19 mouse cellular contexts compared by ENCODE assay signal in the genomic region with DNA sequence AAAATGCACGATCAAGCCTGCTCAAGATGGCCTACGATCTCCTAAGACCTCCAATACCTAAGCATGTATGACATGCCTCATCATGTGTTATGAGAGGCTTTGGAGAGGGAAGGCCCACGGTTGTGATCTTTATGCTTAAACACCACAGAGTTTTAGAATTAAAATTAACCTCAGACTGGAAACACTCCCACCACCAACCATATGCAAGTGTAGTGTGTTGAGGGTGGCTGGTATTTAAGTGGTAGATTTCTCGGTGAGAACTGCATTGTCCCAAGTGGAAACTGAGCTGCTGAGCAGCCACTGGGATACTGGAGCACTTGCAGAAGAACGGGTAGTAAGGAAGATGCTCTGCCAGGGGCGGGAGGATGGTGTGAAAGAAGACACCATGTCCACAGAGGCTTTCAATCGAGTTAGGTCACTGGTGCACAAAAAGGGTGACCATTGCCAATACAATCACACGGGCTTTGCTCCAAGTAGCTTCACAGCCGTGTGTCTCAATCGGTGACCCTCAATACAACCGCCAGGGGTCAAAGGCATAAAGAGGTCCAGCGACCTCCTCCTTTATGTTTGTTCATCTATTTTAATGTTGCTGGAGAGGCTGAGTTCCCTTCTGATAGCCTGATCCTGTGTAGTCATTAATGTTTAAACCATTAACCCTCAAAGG.
DNase-seq lines count a peak whose midpoint lies in the region; ATAC-seq lines count a peak whose summit lies in the region.
"Had no signal": no experiment of that assay in that cellular context is flagged by ENCODE, and none has a peak within 500 bp of the region (broad histone marks: within the 10 kb centered on the region; RNA-seq: fewer than 3 reads in every experiment).

No protein-coding gene starts in this region.

- no peak for ATAC-seq in heart, embryonic 14.5 days (ENCODE audit: insufficient number of reproducible peaks, insufficient read depth, low FRiP score, low read depth)
- ATAC-seq in midbrain, embryonic 11.5 days (ENCODE audit: low FRiP score), result no peak
- no peak for ATAC-seq in midbrain, embryonic 16.5 days
- ATAC-seq: forebrain, embryonic 15.5 days; intestine, embryonic 16.5 days had no signal

- H3K4me3 ChIP-seq in heart, embryonic 14.5 days (ENCODE audit: control insufficient read depth in 1 of 2, insufficient read depth in 1 of 2, low read depth in 1 of 2, low read length in 2 of 2), result no peak overlapping the region
- no peak overlapping the region for H3K4me3 ChIP-seq in midbrain, embryonic 11.5 days (ENCODE audit: low read depth, low read length)
- no peak overlapping the region for H3K4me3 ChIP-seq in midbrain, embryonic 16.5 days (ENCODE audit: low read depth, low read length)
- H3K4me3 ChIP-seq: erythroblast, embryonic 14.5 days; forebrain, embryonic 15.5 days; kidney, embryonic 15.5 days; limb, embryonic 15.5 days; midbrain, embryonic 10.5 days had no signal

- no peaks in the 10 kb centered on the region for H3K27me3 ChIP-seq in heart, embryonic 14.5 days (ENCODE audit: control insufficient read depth, insufficient read depth, low read length)
- no peaks in the 10 kb centered on the region for H3K27me3 ChIP-seq in midbrain, embryonic 11.5 days (ENCODE audit: control insufficient read depth, insufficient read depth, low read length)
- H3K27me3 ChIP-seq in midbrain, embryonic 16.5 days (ENCODE audit: control insufficient read depth, insufficient read depth, low read depth, low read length), result no peaks in the 10 kb centered on the region
- H3K27me3 ChIP-seq: forebrain, embryonic 15.5 days; kidney, embryonic 15.5 days; limb, embryonic 15.5 days had no signal

- no peak overlapping the region for H3K9ac ChIP-seq in heart, embryonic 14.5 days (ENCODE audit: low read length)
- H3K9ac ChIP-seq in midbrain, embryonic 11.5 days (ENCODE audit: low read length), result no peak overlapping the region
- H3K9ac ChIP-seq in midbrain, embryonic 16.5 days (ENCODE audit: low read depth, low read length), result no peak overlapping the region
- H3K9ac ChIP-seq: forebrain, embryonic 15.5 days; kidney, embryonic 15.5 days; limb, embryonic 15.5 days; lung, embryonic 14.5 days had no signal

- peak; percentile 57 for DNase-seq in embryo, embryonic 10 days (ENCODE audit: low spot score)
- DNase-seq in embryo, embryonic 11 days, result no peak
- no peak for DNase-seq in heart, adult 18-20 months
- DNase-seq in midbrain, embryonic 11.5 days (ENCODE audit: low spot score, missing footprints), result peak; percentile 66
- DNase-seq in telencephalon, adult 2 months (ENCODE audit: low read depth, low spot score), result peak; percentile 27
- DNase-seq in ovary, adult 18-20 months (ENCODE audit: low spot score), result no peak
- DNase-seq: cerebellum, postnatal 14 days; lung, embryonic 14.5 days; lung, postnatal 4 days; thymus, postnatal 14 days had no signal

- WGBS in heart, embryonic 14.5 days, result 86% methylated on average over 12 of the region's 12 CpGs
- 64% methylated on average over 12 of the region's 12 CpGs for WGBS in midbrain, embryonic 11.5 days
- 71% methylated on average over 12 of the region's 12 CpGs for WGBS in midbrain, embryonic 16.5 days

- H3K4me2 ChIP-seq in heart, embryonic 14.5 days (ENCODE audit: low read length), result 0 out of 2 replicates have a peak overlapping the region, but pooled peaks have one; percentile 16
- H3K4me2 ChIP-seq in midbrain, embryonic 11.5 days, result no peak overlapping the region
- H3K4me2 ChIP-seq in midbrain, embryonic 16.5 days (ENCODE audit: low read length), result no peak overlapping the region
- H3K4me2 ChIP-seq: forebrain, embryonic 15.5 days; limb, embryonic 15.5 days; lung, embryonic 14.5 days had no signal

- H3K27ac ChIP-seq in heart, embryonic 14.5 days (replicated peaks in 1 of 2; ENCODE audit: control insufficient read depth in 1 of 2, insufficient read depth in 1 of 2, low read depth in 2 of 2, low read length in 2 of 2), result peak overlapping the region; percentile 75
- no peak overlapping the region for H3K27ac ChIP-seq in midbrain, embryonic 11.5 days (ENCODE audit: low read depth, low read length)
- H3K27ac ChIP-seq in midbrain, embryonic 16.5 days (ENCODE audit: low read length), result no peak overlapping the region
- H3K27ac ChIP-seq: forebrain, embryonic 15.5 days; kidney, embryonic 15.5 days; limb, embryonic 15.5 days; midbrain, embryonic 10.5 days; stomach, postnatal 0 days had no signal

- no peaks in the 10 kb centered on the region for H3K9me3 ChIP-seq in heart, embryonic 14.5 days (ENCODE audit: control insufficient read depth, low read length)
- H3K9me3 ChIP-seq in midbrain, embryonic 11.5 days (ENCODE audit: control insufficient read depth, low read length), result no peaks in the 10 kb centered on the region
- H3K9me3 ChIP-seq in midbrain, embryonic 16.5 days (replicated peaks; ENCODE audit: control insufficient read depth, low read length, poor library complexity, severe bottlenecking), result no peaks in the 10 kb centered on the region
- H3K9me3 ChIP-seq: forebrain, embryonic 15.5 days; kidney, embryonic 15.5 days; limb, embryonic 15.5 days; midbrain, embryonic 10.5 days had no signal

- no peaks in the 10 kb centered on the region for H3K36me3 ChIP-seq in heart, embryonic 14.5 days (ENCODE audit: control insufficient read depth, insufficient read depth, low read length)
- no peaks in the 10 kb centered on the region for H3K36me3 ChIP-seq in midbrain, embryonic 11.5 days (ENCODE audit: control insufficient read depth, insufficient read depth, low read length)
- H3K36me3 ChIP-seq in midbrain, embryonic 16.5 days (ENCODE audit: control insufficient read depth, insufficient read depth, low read length), result no peaks in the 10 kb centered on the region
- H3K36me3 ChIP-seq: forebrain, embryonic 15.5 days; kidney, embryonic 15.5 days; midbrain, embryonic 10.5 days had no signal

- peaks cover 17 to 33% of the 10 kb centered on the region in 2 experiments for H3K4me1 ChIP-seq in heart, embryonic 14.5 days (ENCODE audit: control insufficient read depth in 2 of 2, insufficient read depth in 2 of 2, low read length in 2 of 2)
- peaks cover 5% of the 10 kb centered on the region; the same call in 1 of the 2 replicates for H3K4me1 ChIP-seq in midbrain, embryonic 11.5 days (ENCODE audit: control insufficient read depth, insufficient read depth, low read length)
- peaks cover 20% of the 10 kb centered on the region for H3K4me1 ChIP-seq in midbrain, embryonic 16.5 days (ENCODE audit: control insufficient read depth, insufficient read depth, low read length)

Comparison
In these comparisons a context has a peak if more than half of its experiments do, and no peak if none do; other contexts are left out.
1. DNase-seq: peak in embryo, embryonic 10 days (single experiment), midbrain, embryonic 11.5 days (single experiment) and telencephalon, adult 2 months (single experiment); none in embryo, embryonic 11 days (single experiment), heart, adult 18-20 months (0 of 2) and ovary, adult 18-20 months (single experiment).
2. H3K27ac ChIP-seq: peak in heart, embryonic 14.5 days (2 of 2); none in midbrain, embryonic 11.5 days (single experiment) and midbrain, embryonic 16.5 days (single experiment).